Mouse (Mus musculus) stomach, postnatal 0 days (tissue): Measurements from ENCODE around the gene Insl5.

Experiments used
- CTCF ChIP-seq: IDR thresholded peaks from 2 replicates; pipeline ENCODE4 v1.5.1; 2016; ENCODE audit warnings: antibody characterized with exemption, low read depth, mild to moderate bottlenecking, moderate library complexity
- EP300 ChIP-seq: optimal IDR thresholded peaks from 2 replicates; pipeline ENCODE3; 2016; ENCODE audit warnings: antibody characterized with exemption

DNA sequence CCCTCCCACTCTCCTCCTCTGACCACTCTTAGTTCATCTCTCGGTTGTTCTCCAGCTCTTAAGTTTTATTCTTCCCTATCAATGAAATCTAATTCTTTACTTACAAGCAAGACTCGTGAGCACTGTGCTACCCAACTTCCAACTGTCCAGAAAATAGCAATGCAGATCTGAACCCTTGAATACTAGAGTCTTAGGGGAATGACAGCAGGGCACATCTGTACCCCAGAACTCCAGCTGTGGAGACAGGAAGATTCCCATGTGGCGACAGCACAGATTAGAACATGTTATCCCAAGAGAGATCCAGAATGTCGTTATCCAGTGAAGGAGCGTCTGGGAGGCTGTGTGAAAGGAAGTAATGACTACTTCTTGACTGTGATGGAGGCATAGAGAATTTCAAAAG lies 20.4 kb downstream of the Insl5 start:
- TF ChIP-seq CTCF (no peak), EP300 (no peak)
